In the genomic region with DNA sequence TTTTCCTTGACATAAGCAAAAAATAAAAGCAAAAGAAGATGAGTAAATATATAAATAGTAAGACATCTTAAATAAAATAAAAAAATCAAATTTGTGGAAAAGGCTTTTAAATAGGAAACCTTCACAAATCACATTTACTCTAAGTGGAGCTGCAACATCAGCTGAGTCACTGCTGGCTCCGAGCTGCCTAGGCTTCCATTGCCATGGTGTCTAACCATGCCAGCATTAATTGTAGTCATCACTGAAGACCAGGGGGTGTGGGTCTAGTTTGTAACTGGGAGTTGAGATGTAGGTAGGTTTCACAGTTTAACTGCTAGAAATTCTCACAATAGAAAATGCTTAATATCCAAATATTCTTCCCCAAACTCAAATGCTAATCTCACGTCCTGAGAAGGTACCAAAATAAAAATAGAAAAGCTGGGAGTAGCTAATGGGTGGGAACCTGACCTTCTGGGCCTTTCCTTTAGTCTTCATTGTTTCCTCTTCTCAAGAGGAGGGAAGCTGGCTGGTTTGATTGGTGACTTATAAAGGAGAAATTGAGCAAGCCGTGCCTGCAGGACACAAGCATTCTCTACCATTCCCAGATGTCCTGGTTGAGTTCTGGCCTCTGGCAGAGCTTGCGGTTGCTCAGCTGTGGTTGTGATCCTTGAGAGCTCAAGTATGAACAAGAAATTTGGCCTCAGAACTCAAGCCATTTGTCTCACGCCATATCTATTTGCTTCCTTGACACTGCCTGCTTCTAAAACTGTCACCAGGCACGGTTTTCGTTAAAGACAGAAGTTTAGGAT, we compare ENCODE assay signal across 11 mouse cellular contexts.
DNase-seq lines count a peak whose midpoint lies in the region.
"Had no signal": no experiment of that assay in that cellular context is flagged by ENCODE, and none has a peak within 500 bp of the region (broad histone marks: within the 10 kb centered on the region; RNA-seq: fewer than 3 reads in every experiment).

No protein-coding gene starts in this region.

- peak; percentile 38 for DNase-seq in gastrocnemius, postnatal 25 days
- no peak for DNase-seq in gastrocnemius, postnatal 14 days
- peak; percentile 24 to 47 for DNase-seq in kidney, postnatal 36 days
- no peak for DNase-seq in kidney, postnatal 14 days
- peak; percentile 81 for DNase-seq in gonadal fat pad, adult 2 months (ENCODE audit: low read depth)
- DNase-seq in skeletal muscle tissue, adult 2 months (ENCODE audit: low read depth, low spot score): peak; percentile 51
- no peak for DNase-seq in adrenal gland, postnatal 4 days (ENCODE audit: low spot score in 2 of 2)
- no peak for DNase-seq in spleen, adult 18-20 months
- DNase-seq: adrenal gland, adult 2 months; cerebellum, adult 2 months; liver, embryonic 13.5 days had no signal

- intact Hi-C loops in gastrocnemius, postnatal 14 days (cut with DNase I; ENCODE audit: low total_unique reads): no loop called here

Comparison
In these comparisons a context has a peak if more than half of its experiments do, and no peak if none do; other contexts are left out.
1. DNase-seq: peak in gastrocnemius, postnatal 25 days (single experiment), kidney, postnatal 36 days (2 of 2), gonadal fat pad, adult 2 months (single experiment) and skeletal muscle tissue, adult 2 months (single experiment); none in gastrocnemius, postnatal 14 days (single experiment), kidney, postnatal 14 days (single experiment), adrenal gland, postnatal 4 days (0 of 2) and spleen, adult 18-20 months (0 of 2).